Mouse (Mus musculus) CH12.LX (cell line): ENCODE data around the gene Iqschfp. TPM values are rescaled to one million over a fixed set of nuclear protein-coding genes. Genes with fewer than 3 reads are reported as not detected.

Experiments used
- DNase-seq: peaks from one replicate; pipeline ENCODE4 v3.0.0-alpha.2; 2013; ENCODE audit errors: extremely low read depth
- H3K27ac ChIP-seq: 2 replicates; pipeline ENCODE4 v1.5.1; 2012; ENCODE audit warnings: low read depth, mild to moderate bottlenecking, control low read depth, moderate library complexity; ENCODE audit not compliant: insufficient read depth
- H3K27me3 ChIP-seq: replicated peaks from 2 replicates; pipeline ENCODE3; 2012; ENCODE audit warnings: inconsistent platforms
- H3K36me3 ChIP-seq, 2 experiments: replicated peaks in 1 of 2; 2 replicates each; pipeline versions ENCODE3 to v1.6.1; 2012; ENCODE audit warnings: inconsistent platforms in 1 of 2, low read length in 1 of 2, mild to moderate bottlenecking in 1 of 2, mixed read lengths in 1 of 2, moderate library complexity in 1 of 2; ENCODE audit not compliant: control insufficient read depth in 1 of 2, insufficient read depth in 1 of 2
- H3K4me1 ChIP-seq, 2 experiments: 2 replicates each; pipeline ENCODE4 v1.6.1; 2012; ENCODE audit warnings: inconsistent platforms in 1 of 2, moderate library complexity in 1 of 2; ENCODE audit not compliant: insufficient read depth in 2 of 2, control insufficient read depth in 1 of 2
- H3K4me2 ChIP-seq: 2 replicates; pipeline ENCODE4 v1.6.1; 2012; ENCODE audit warnings: low read depth, mild to moderate bottlenecking, control low read depth; ENCODE audit not compliant: poor library complexity, insufficient read depth, severe bottlenecking
- H3K4me3 ChIP-seq, 3 experiments: fragments of 150-350 bp in 1 of 3; sonication (generic) in 1 of 3; replicated peaks in 1 of 3; 2 replicates each; pipeline versions ENCODE3 to v1.5.1; 2011 to 2012; ENCODE audit warnings: low read depth in 2 of 3, low read length in 2 of 3, mild to moderate bottlenecking in 2 of 3, moderate library complexity in 2 of 3, control low read depth in 1 of 3, improper control_type of control experiment in 1 of 3, inconsistent platforms in 1 of 3, mixed read lengths in 1 of 3; ENCODE audit not compliant: poor library complexity in 1 of 3
- H3K79me2 ChIP-seq: replicated peaks from 2 replicates; pipeline ENCODE4 v1.6.1; 2012; ENCODE audit warnings: mild to moderate bottlenecking, moderate library complexity; ENCODE audit not compliant: control insufficient read depth, poor library complexity, insufficient read depth, severe bottlenecking; ENCODE audit errors: extremely low read depth
- H3K9ac ChIP-seq: 2 replicates; pipeline ENCODE4 v1.6.1; 2012; ENCODE audit warnings: low read depth, mild to moderate bottlenecking, control low read depth, moderate library complexity; ENCODE audit not compliant: insufficient read depth
- H3K9me3 ChIP-seq: replicated peaks from 2 replicates; pipeline ENCODE3; 2012; ENCODE audit warnings: low read length, inconsistent platforms, mixed read lengths
- BHLHE40 ChIP-seq: IDR thresholded peaks from 2 replicates; pipeline ENCODE4 v1.6.1; 2011; ENCODE audit warnings: mild to moderate bottlenecking, low read depth, low read length, improper control_type of control experiment
- CTCF ChIP-seq, 2 experiments: IDR thresholded peaks in 1 of 2; conservative IDR thresholded peaks in 1 of 2; 2 replicates each; pipeline ENCODE4 v1.5.1; 2011 to 2012; ENCODE audit warnings: low read depth in 2 of 2, low read length in 2 of 2, improper control_type of control experiment in 1 of 2, inconsistent platforms in 1 of 2, mild to moderate bottlenecking in 1 of 2, moderate library complexity in 1 of 2
- E2F4 ChIP-seq: IDR thresholded peaks from 2 replicates; pipeline ENCODE4 v1.6.1; 2011; ENCODE audit warnings: low read depth, low read length, improper control_type of control experiment; ENCODE audit not compliant: insufficient replicate concordance
- ELF1 ChIP-seq: IDR thresholded peaks from 2 replicates; pipeline ENCODE4 v1.6.1; 2014; ENCODE audit warnings: low read depth, mild to moderate bottlenecking, inconsistent platforms, low read length, improper control_type of control experiment
- GABPA ChIP-seq: IDR thresholded peaks from 2 replicates; pipeline ENCODE4 v1.6.1; 2012; ENCODE audit warnings: low read depth, low read length, improper control_type of control experiment, inconsistent platforms; ENCODE audit not compliant: insufficient replicate concordance
- IRF4 ChIP-seq: IDR thresholded peaks from 2 replicates; pipeline ENCODE4 v1.6.1; 2014; ENCODE audit warnings: low read depth, mild to moderate bottlenecking, inconsistent platforms, low read length, improper control_type of control experiment
- JUN ChIP-seq: IDR thresholded peaks from 2 replicates; pipeline ENCODE4 v1.6.1; 2011; ENCODE audit warnings: low read depth, mild to moderate bottlenecking, low read length, improper control_type of control experiment, moderate library complexity; ENCODE audit not compliant: insufficient read depth
- JUND ChIP-seq: conservative IDR thresholded peaks from 2 replicates; pipeline ENCODE4 v1.6.1; 2011; ENCODE audit warnings: low read depth, low read length, improper control_type of control experiment
- KAT2A ChIP-seq: IDR thresholded peaks from 2 replicates; pipeline ENCODE4 v1.6.1; 2012; ENCODE audit warnings: low read length, improper control_type of control experiment, inconsistent platforms; ENCODE audit not compliant: insufficient replicate concordance
- MAX ChIP-seq: IDR thresholded peaks from 2 replicates; pipeline ENCODE4 v1.6.1; 2011; ENCODE audit warnings: low read length, improper control_type of control experiment
- MEF2A ChIP-seq: IDR thresholded peaks from 2 replicates; pipeline ENCODE4 v1.6.1; 2014; ENCODE audit warnings: low read depth, mild to moderate bottlenecking, inconsistent platforms, low read length, improper control_type of control experiment, borderline replicate concordance
- MXI1 ChIP-seq: IDR thresholded peaks from 2 replicates; pipeline ENCODE4 v1.6.1; 2011; ENCODE audit warnings: mild to moderate bottlenecking, low read depth, low read length, improper control_type of control experiment
- NRF1 ChIP-seq: IDR thresholded peaks from 2 replicates; pipeline ENCODE4 v1.6.1; 2014; ENCODE audit warnings: low read depth, mild to moderate bottlenecking, inconsistent platforms, low read length, improper control_type of control experiment, moderate library complexity
- PAX5 ChIP-seq: IDR thresholded peaks from 2 replicates; pipeline ENCODE4 v1.6.1; 2012; ENCODE audit warnings: low read length, inconsistent platforms, mixed read lengths
- POLR2A ChIP-seq: IDR thresholded peaks from 2 replicates; pipeline ENCODE4 v1.6.1; 2011; ENCODE audit warnings: low read depth, mild to moderate bottlenecking, improper control_type of control experiment, low read length
- POLR2AphosphoS2 ChIP-seq: IDR thresholded peaks from 2 replicates; pipeline ENCODE4 v1.6.1; 2011; ENCODE audit warnings: low read depth, low read length, improper control_type of control experiment
- RCOR1 ChIP-seq: conservative IDR thresholded peaks from 2 replicates; pipeline ENCODE4 v1.6.1; 2012; ENCODE audit warnings: low read depth, mild to moderate bottlenecking, inconsistent platforms, low read length, improper control_type of control experiment
- SIN3A ChIP-seq: IDR thresholded peaks from 2 replicates; pipeline ENCODE4 v1.6.1; 2012; ENCODE audit warnings: low read length, improper control_type of control experiment, inconsistent platforms
- SMC3 ChIP-seq: IDR thresholded peaks from 2 replicates; pipeline ENCODE4 v1.6.1; 2011; ENCODE audit warnings: low read depth, low read length, improper control_type of control experiment
- TBP ChIP-seq: conservative IDR thresholded peaks from 2 replicates; pipeline ENCODE4 v1.6.1; 2011; ENCODE audit warnings: low read depth, low read length, improper control_type of control experiment
- TCF12 ChIP-seq: IDR thresholded peaks from 2 replicates; pipeline ENCODE4 v1.6.1; 2014; ENCODE audit warnings: low read depth, mild to moderate bottlenecking, inconsistent platforms, low read length, improper control_type of control experiment
- UBTF ChIP-seq: IDR thresholded peaks from 2 replicates; pipeline ENCODE4 v1.6.1; 2012; ENCODE audit warnings: low read depth, mild to moderate bottlenecking, inconsistent platforms, low read length, improper control_type of control experiment, moderate library complexity
- USF1 ChIP-seq: IDR thresholded peaks from 2 replicates; pipeline ENCODE4 v1.6.1; 2014; ENCODE audit warnings: low read depth, mild to moderate bottlenecking, inconsistent platforms, low read length, improper control_type of control experiment
- USF2 ChIP-seq: conservative IDR thresholded peaks from 2 replicates; pipeline ENCODE4 v1.6.1; 2011; ENCODE audit warnings: low read depth, low read length, improper control_type of control experiment
- ZMIZ1 ChIP-seq: IDR thresholded peaks from 2 replicates; pipeline ENCODE4 v1.6.1; 2012; ENCODE audit warnings: low read depth, mild to moderate bottlenecking, inconsistent platforms, low read length, improper control_type of control experiment
- ZNF384 ChIP-seq: IDR thresholded peaks from 2 replicates; pipeline ENCODE4 v1.6.1; 2012; ENCODE audit warnings: low read depth, low read length, improper control_type of control experiment, inconsistent platforms
- dilution Hi-C: fragments of 300-500 bp; cut with MboI; formaldehyde crosslinking; loops from 2 replicates; pipeline ENCODE4 v1.14.3; 2020; ENCODE audit warnings: low sequenced_read_pairs; ENCODE audit not compliant: extremely low pct_unique_long_range_greater_than_20kb, extremely low pct_ligation_motif_present
- in situ Hi-C: fragments of 300-500 bp; cut with MboI; formaldehyde crosslinking; loops from 3 replicates; pipeline ENCODE4 v1.14.3; 2019; ENCODE audit warnings: low sequenced_read_pairs, low pct_ligation_motif_present, low pct_unique_long_range_greater_than_20kb, mixed read lengths
- polyA plus RNA-seq: library from polyadenylated mRNA; unstranded; fragments of >175 nt; gene quantifications from 2 replicates; pipeline ENCODE4 v1.2.1, GENCODE M21; 2012; ENCODE audit warnings: low read depth; ENCODE audit not compliant: insufficient read length
- total RNA-seq, 2 experiments: library from RNA; depleted of rRNA; stranded (reverse); fragments of 300-350 nt in 1 of 2; fragments of >200 nt in 1 of 2; gene quantifications; 2 replicates each; pipeline ENCODE4 v1.2.3; 2012 to 2014

Iqschfp gene
- total and polyA plus RNA-seq, 3 experiments: 0.13 to 0.25 TPM; not detected in 1

- TF ChIP-seq RCOR1 (no peak), IRF4 (no peak), MXI1 (no peak), JUND (no peak), USF2 (no peak), BHLHE40 (no peak), ELF1 (no peak), TBP (no peak), ZNF384 (no peak), ZMIZ1 (no peak), MAX (no peak), POLR2A (no peak), SMC3 (no peak)
- no peaks in the 10 kb centered on the region for H3K79me2 ChIP-seq
- no peaks in the 10 kb centered on the region for H3K27me3 ChIP-seq
- in situ Hi-C loops (no loop called here), dilution Hi-C loops (no loop called here)
- no peaks in the 10 kb centered on the region for H3K4me1 ChIP-seq
- no peak overlapping the region for H3K9ac ChIP-seq
- H3K4me2 ChIP-seq: no peak overlapping the region
- H3K27ac ChIP-seq: no peak overlapping the region
- H3K9me3 ChIP-seq: no peaks in the 10 kb centered on the region
- H3K36me3 ChIP-seq: no peaks in the 10 kb centered on the region
- DNase-seq: no peak
- H3K4me3 ChIP-seq: no peak overlapping the region
Measured at GRCm38 (mm10) chr3:67886176-67886575, 5.9 kb upstream of the Iqschfp start.

- H3K4me2 ChIP-seq: no peak overlapping the region
- H3K27me3 ChIP-seq: no peaks in the 10 kb centered on the region
- H3K9ac ChIP-seq: no peak overlapping the region
- TF ChIP-seq TCF12 (no peak), GABPA (no peak), POLR2AphosphoS2 (no peak)
- TF ChIP-seq, all 38 proteins: peak for 0
- H3K4me1 ChIP-seq: no peaks in the 10 kb centered on the region
- no peak overlapping the region for H3K4me3 ChIP-seq
- H3K36me3 ChIP-seq: no peaks in the 10 kb centered on the region
- no peak overlapping the region for H3K27ac ChIP-seq
- in situ Hi-C loops (no loop called here), dilution Hi-C loops (no loop called here)
- DNase-seq: no peak
- H3K79me2 ChIP-seq: no peaks in the 10 kb centered on the region
- no peaks in the 10 kb centered on the region for H3K9me3 ChIP-seq
Measured at GRCm38 (mm10) chr3:67887251-67887650, 4.8 kb upstream of the Iqschfp start.

GRCm38 (mm10) chr3:67892768-67893167 is 736 bp downstream of the Iqschfp start:
- no peaks in the 10 kb centered on the region for H3K27me3 ChIP-seq
- no peak for TF ChIP-seq RCOR1
- TF ChIP-seq USF1: no peak
- no peak for TF ChIP-seq POLR2AphosphoS2
- no peak for TF ChIP-seq E2F4
- no peak for TF ChIP-seq KAT2A
- TF ChIP-seq CTCF (conservative IDR thresholded peaks at IDR 0.05 in 1 of 2, IDR thresholded peaks at IDR 0.05 in 1 of 2; ENCODE audit: low read depth in 2 of 2, low read length in 2 of 2): no peak
- TF ChIP-seq PAX5: no peak
- TF ChIP-seq NRF1: no peak
- no peak for TF ChIP-seq JUN
- no peak for TF ChIP-seq MEF2A
- no peak for TF ChIP-seq POLR2A
- TF ChIP-seq SIN3A: no peak
- no peak for TF ChIP-seq JUND
- no peak for TF ChIP-seq UBTF

More at GRCm38 (mm10) chr3:67892768-67893167, 736 bp downstream of the Iqschfp start:
- Histone ChIP-seq H3K79me2 (no peaks in the 10 kb centered on the region), H3K4me1 (no peaks in the 10 kb centered on the region), H3K4me3 (no peak overlapping the region), H3K4me2 (no peak overlapping the region), H3K9ac (no peak overlapping the region), H3K27ac (no peak overlapping the region), H3K9me3 (no peaks in the 10 kb centered on the region), H3K36me3 (no peaks in the 10 kb centered on the region)
- dilution Hi-C loops: no loop called here
- no peak for DNase-seq
- in situ Hi-C loops: no loop called here
